Mouse (Mus musculus): ENCODE data around the gene Arpc3.

Arpc3 gene

DNA sequence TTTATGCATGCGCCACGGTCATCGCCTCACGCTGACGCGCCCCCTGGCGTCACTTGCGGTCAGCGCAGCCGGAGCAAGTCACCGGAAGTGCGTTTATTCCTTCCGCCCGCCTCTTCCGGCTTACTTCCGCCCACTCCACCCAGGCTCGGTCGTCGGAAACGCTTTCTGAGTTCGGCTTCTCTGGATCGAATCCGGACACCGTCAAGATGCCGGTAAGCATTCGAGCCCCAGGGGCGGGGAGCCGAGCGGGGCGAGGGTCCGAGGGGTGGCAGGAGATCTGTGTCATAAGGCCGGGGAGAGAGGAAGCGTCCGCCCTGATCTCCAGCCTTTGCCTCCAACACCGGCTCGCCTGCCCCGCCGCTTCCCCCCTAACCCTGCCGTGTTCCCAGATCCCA is at the start of gene Arpc3:
Gene Arpc3 (plus strand): TSS at position 93 of the 395 bp plus-strand sequence.
- peak; percentile 95 for DNase-seq

GRCm38 (mm10) chr5:122342874-122343273 is 48.8 kb upstream of the Arpc3 start:
- no peak for DNase-seq

GRCm38 (mm10) chr5:122343768-122344167 is 47.9 kb upstream of the Arpc3 start:
- DNase-seq, result no peak

DNA sequence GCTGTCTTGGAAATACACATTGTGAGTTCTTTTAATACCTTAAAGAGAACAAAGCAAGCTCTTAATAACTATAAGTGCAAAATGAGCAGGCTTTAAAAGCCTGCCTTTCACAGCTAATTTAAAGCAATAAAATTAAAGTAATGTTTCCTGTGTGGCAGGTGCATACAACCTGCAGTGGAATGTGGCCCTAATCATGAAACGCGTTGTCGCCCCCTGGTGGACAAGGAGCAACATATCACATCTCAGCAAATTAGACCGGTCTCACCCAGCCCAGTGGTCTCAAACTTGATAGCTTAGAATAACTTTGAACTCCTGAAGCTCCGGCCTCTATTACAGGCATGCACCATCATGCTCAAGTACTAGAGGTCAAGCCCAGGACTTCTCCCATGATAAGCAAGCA is 47.4 kb upstream of the Arpc3 start:
- peak; percentile 83 for DNase-seq

GRCm38 (mm10) chr5:122345777-122346176 is 45.9 kb upstream of the Arpc3 start:
- DNase-seq, result no peak

DNA sequence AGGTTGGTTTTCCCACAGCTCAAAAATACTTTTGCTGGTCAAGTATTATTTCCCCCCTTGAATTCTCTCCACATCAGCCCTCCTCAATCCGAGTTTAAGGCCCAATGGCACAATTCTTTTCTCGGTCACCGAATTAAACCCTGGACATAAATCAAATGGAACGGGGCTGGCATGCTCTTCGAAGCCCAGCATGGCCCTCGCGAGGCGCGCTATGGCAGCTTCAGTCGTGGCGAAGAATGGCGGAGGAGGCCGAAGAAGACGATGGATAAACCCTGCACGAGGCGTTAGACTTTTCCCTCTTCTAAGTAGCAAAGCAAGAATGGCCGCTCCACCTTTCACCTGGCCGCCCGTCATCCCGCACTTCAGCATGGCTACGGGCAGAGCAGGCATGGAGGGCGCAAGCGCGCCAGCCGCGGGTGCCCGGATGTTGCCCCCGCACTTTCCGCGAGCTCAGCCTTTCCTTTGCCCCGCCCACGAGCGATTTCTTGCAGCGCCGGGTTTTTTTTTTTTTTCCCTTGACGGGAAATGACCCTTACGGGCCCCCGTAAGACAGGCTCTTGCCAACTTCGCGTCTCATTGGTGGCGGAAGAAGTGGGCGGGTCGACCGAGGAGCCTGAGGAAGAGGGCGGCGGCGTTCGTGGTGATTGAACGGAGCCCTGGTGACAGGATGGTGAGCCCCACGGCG is 37.7 kb upstream of the Arpc3 start, which contains the start of the genes Rad9b and Vps29:
Gene Rad9b (minus strand): TSS at position 427 of the 685 bp plus-strand sequence.
Gene Vps29 (plus strand): TSS at position 563 of the 685 bp plus-strand sequence.
- DNase-seq, result peak; percentile 99

DNA sequence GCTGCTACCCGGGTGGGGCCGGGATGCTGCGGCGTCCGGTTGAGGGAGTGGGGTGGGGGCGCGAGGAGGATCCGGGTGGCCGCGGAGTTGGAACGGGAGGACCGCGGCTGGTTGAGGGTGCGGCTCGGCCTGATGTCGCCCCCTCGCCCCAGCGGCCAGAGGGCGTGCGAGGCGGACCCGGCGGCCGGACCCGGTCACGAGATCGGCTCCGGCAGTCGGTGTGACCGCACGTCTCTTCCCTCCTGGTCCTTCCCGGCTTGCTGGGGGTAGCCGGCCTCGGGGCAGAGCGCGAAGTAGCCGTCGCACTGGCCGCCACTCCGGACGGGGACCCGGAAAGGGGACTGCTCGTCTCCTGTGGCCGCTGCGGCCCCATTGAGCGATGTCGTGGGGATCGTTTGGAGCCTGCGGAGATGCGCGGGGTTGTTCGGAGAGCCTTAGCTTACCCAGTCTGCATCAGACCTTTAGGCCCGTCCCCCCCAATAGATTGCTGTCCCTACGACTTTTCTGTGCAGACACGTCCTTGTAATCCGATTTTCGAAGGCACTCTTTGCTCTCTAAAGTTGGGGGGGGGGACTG is 37.1 kb upstream of the Arpc3 start:
- DNase-seq, result no peak

- DNase-seq, result no peak
Observed at GRCm38 (mm10) chr5:122371591-122372191, 20.0 kb upstream of the Arpc3 start, which contains the start of gene Gpn3. Gene Gpn3, plus strand, starts transcription at chr5:122371876.

- peak; percentile 99 for DNase-seq
Observed at GRCm38 (mm10) chr5:122372192-122372769, 19.4 kb upstream of the Arpc3 start, which contains the start of gene Fam216a. Gene Fam216a, minus strand, starts transcription at chr5:122372364.

DNA sequence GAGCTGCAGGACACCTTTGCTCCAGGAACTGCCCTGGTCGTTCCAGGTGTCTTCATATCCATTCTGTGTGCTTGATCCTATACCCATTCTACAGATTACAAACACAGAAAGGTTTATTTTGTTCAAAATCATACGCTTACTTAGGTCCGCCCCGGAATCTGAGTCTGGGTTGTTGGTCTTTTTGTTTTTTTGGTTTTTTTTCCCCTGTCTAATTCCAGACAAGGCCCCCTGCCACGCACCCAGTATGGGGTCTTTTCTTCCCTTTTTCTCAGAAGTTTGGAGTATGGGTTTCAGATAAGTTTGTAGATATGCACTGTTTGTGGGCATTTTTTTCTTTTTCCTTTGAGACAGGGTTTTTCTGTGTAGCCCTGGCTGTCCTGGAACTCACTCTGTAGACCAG is 18.8 kb upstream of the Arpc3 start:
- DNase-seq, result no peak

GRCm38 (mm10) chr5:122377101-122377833 is 14.4 kb upstream of the Arpc3 start:
- DNase-seq, result no peak

DNA sequence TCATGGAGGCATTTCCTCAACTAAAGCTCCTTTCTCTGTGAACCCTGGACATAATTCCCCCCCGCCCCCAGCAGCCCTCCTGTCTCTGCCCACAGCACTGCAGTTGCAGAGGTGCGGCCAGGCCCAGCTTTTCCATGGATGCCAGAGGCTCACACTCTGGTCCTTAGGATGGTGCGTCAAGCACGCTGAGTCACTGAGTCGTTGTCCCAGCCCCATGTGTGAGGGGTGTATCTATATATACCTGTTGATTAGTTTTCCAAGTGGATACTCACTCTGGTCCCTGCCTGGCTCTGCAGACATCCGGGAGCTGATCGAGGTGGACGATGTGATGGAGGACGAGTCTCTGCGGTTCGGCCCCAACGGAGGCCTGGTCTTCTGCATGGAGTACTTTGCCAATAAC is 13.5 kb upstream of the Arpc3 start:
- DNase-seq, result no peak

GRCm38 (mm10) chr5:122379374-122380155 is 12.1 kb upstream of the Arpc3 start:
- peak; percentile 74 for DNase-seq

- DNase-seq, result no peak
Observed at GRCm38 (mm10) chr5:122390006-122390405, 1.7 kb upstream of the Arpc3 start.

DNA sequence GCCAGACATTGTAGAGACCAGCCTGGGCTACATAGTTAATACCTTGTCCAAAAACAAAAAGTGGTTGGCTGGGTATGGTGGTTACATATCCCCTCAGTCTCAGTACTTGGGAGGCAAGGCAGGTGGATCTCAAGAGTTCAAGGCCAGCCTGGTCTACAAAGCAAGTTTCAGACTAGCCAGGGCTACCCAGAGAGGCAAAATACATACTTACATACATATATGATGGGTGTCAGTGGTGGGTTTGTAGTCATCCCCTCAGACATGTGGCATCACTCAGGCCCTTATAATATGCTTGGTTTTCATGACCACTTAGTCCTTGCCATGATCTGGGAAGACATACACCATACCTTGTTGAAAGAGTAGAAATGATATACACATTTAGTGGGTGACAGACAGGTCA is 1.0 kb upstream of the Arpc3 start:
- DNase-seq, result no peak

DNA sequence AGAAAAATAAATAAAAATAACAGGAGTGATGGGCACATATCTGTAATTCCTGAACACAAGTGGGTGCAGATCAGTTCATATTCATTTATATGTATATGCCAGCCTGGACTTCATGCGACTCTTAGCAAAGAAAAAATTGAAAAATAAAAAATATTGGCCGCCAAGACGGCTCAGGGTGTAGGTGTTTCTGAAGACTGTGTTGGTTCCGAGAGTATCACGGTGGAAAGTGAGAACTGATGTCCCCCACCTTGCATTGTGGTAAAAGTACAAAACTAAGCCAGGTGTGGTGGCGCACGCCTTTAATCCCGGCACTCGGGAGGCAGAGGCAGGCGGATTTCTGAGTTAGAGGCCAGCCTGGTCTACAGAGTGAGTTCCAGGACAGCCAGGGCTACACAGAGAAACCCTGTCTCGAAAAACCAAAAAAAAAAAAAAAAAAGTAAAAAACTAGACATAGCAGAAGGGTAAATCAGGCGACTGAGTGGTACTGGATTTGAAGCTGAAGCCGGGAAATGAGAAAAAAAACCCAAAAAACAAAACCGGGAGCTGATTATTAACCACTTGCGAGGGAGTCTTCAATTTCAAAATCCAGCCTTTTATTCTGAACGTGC is 396 bp upstream of the Arpc3 start:
- no peak for DNase-seq

GRCm38 (mm10) chr5:122392227-122393004 is 738 bp downstream of the Arpc3 start:
- DNase-seq, result no peak

DNA sequence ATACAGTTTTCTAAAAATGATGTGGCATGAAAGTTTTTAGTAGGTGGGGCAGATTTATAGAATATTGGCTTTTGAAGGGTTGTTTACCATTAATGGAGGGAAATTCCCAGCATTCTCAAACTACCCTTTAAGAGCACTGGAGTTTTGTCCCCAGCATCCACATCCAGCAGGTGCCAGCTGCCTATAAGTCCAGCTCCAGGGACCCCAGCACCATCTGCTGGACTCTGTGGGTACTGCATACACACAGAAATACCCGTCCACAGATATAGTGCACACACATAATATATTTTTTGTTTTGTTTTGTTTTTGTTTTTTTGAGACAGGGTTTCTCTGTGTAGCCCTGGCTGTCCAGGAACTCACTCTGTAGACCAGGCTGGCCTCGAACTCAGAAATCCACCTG is 2.2 kb downstream of the Arpc3 start:
- DNase-seq, result peak; percentile 82

DNA sequence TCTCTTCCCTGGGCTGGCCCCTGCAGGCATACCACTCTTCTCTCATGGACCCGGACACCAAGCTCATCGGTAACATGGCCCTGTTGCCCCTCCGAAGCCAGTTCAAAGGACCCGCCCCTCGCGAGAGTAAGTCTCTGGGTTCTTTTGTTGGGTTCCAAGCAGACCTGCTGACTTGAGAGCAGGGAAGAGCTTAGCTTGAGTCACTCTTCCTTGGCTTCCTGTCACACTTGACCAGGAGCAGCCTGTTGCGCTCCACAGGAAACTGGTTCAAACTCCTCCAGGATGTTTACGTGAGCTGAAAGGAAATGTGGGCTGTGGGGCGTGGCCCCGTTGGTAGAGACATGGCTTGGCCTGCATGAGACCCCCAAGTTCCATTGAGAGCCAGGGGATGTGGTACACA is 5.1 kb downstream of the Arpc3 start:
- no peak for DNase-seq

DNA sequence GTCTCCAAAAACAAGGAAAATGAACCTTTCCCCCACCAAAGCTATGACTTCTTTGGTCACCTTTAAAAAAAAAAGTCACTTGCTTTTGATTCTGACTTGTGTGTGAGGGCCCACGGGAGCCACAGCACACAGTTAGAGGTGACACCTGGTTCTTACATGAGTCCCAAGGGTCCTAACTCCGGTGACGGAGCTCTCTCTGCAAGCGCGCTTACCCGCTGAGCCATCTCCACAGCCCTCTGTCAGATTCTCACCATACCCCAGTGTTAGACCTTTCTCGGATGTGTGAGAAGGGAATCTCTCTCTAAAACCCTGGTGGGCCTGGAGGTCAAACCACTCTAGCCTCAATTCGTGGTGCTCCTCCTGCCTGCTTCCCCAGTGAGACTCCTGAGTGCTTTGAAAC is 5.8 kb downstream of the Arpc3 start:
- DNase-seq, result no peak

- no peak for DNase-seq
Observed at GRCm38 (mm10) chr5:122399871-122400270, 8.2 kb downstream of the Arpc3 start.
